Mouse (Mus musculus) neural tube, embryonic 12.5 days (tissue): Measurements from ENCODE around the gene Hoxc6. TPM values are rescaled to one million over a fixed set of nuclear protein-coding genes. Genes with fewer than 3 reads are reported as not detected.

Source experiments
- ATAC-seq: fragments of 200-750 bp; cut with Nextera tagmentation; 2 replicates; pipeline ENCODE4 v1.8.0; 2017; ENCODE audit warnings: low read depth, mild to moderate bottlenecking, moderate TSS enrichment, moderate library complexity; ENCODE audit not compliant: low FRiP score
- H3K27ac ChIP-seq: fragments of 300-500 bp; sonication (generic); 2 replicates; pipeline ENCODE4 v1.5.1; 2016
- H3K27me3 ChIP-seq: fragments of 300-500 bp; sonication (generic); replicated peaks from 2 replicates; pipeline ENCODE4 v1.6.1; 2016; ENCODE audit warnings: mild to moderate bottlenecking
- H3K36me3 ChIP-seq: fragments of 300-500 bp; sonication (generic); 2 replicates; pipeline ENCODE4 v1.6.1; 2016; ENCODE audit warnings: mild to moderate bottlenecking
- H3K4me1 ChIP-seq: fragments of 300-500 bp; sonication (generic); 2 replicates; pipeline ENCODE4 v1.6.1; 2016
- H3K4me2 ChIP-seq: fragments of 300-500 bp; sonication (generic); replicated peaks from 2 replicates; pipeline ENCODE4 v1.6.1; 2016; ENCODE audit warnings: mild to moderate bottlenecking
- H3K4me3 ChIP-seq: fragments of 300-500 bp; sonication (generic); 2 replicates; pipeline ENCODE4 v1.5.1; 2016
- H3K9ac ChIP-seq: fragments of 300-500 bp; sonication (generic); 2 replicates; pipeline ENCODE4 v1.6.1; 2016; ENCODE audit warnings: mild to moderate bottlenecking
- H3K9me3 ChIP-seq: fragments of 300-500 bp; sonication (generic); 2 replicates; pipeline ENCODE4 v1.6.1; 2016; ENCODE audit warnings: mild to moderate bottlenecking
- WGBS: fragments of 180-500 bp; shearing (Covaris S2); methylation state at CpG from one replicate; pipeline ENCODE4 v1.1.7; 2016; 5-methylcytosine and 5-hydroxymethylcytosine counted together
- polyA plus RNA-seq: library from polyadenylated mRNA; unstranded; fragments of >200 nt; fragmentation: Nextera tagmentation; extraction: Ambion mirVana; gene quantifications from 2 replicates; pipeline ENCODE4 v1.2.1, GENCODE M21; 2016

Hoxc6 gene
- 68.8 and 77.1 TPM in 2 replicates for polyA plus RNA-seq

GRCm38 (mm10) chr15:102997939-102998355 lies at the start of gene Hoxc6:
TSS of gene Hoxc6 (plus strand) at chr15:102998257.
- Histone ChIP-seq H3K4me2 (peak within 1 kb of the TSS; percentile 86), H3K27ac (peak within 1 kb of the TSS; percentile 91), H3K9ac (peak within 1 kb of the TSS; percentile 96), H3K9me3 (no peaks in the 10 kb centered on the region), H3K27me3 (peaks cover 8% of the 10 kb centered on the region; the same call in 1 of the 2 replicates), H3K36me3 (no peaks in the 10 kb centered on the region), H3K4me3 (peak within 1 kb of the TSS; percentile 76), H3K4me1 (peaks cover 49% of the 10 kb centered on the region)
- WGBS = under 1% methylated on average over 19 of the region's 19 CpGs
- peak; percentile 65 for ATAC-seq

GRCm38 (mm10) chr15:102948842-102949241 lies 49.2 kb upstream of the Hoxc6 start:
- H3K27ac ChIP-seq = peak overlapping the region; percentile 43; the same call in 1 of the 2 replicates
- peaks cover 98% of the 10 kb centered on the region for H3K27me3 ChIP-seq
- no peaks in the 10 kb centered on the region for H3K36me3 ChIP-seq
- peak overlapping the region; percentile 20 for H3K4me3 ChIP-seq
- peak overlapping the region; percentile 50 for H3K4me2 ChIP-seq
- H3K9ac ChIP-seq = peak overlapping the region; percentile 53
- WGBS = 13% methylated on average over 2 of the region's 2 CpGs
- no peak for ATAC-seq
- H3K9me3 ChIP-seq = no peaks in the 10 kb centered on the region
- H3K4me1 ChIP-seq = no peaks in the 10 kb centered on the region

- Histone ChIP-seq H3K27ac (no peak overlapping the region), H3K4me3 (peak overlapping the region; percentile 20), H3K9ac (peak overlapping the region; percentile 53), H3K36me3 (no peaks in the 10 kb centered on the region), H3K9me3 (no peaks in the 10 kb centered on the region), H3K4me2 (peak overlapping the region; percentile 50), H3K4me1 (no peaks in the 10 kb centered on the region), H3K27me3 (peaks cover 97% of the 10 kb centered on the region)
- under 1% methylated on average over 20 of the region's 20 CpGs for WGBS
- ATAC-seq = no peak
Measured at GRCm38 (mm10) chr15:102949696-102950095, 48.4 kb upstream of the Hoxc6 start.

GRCm38 (mm10) chr15:102950877-102951276 lies 47.2 kb upstream of the Hoxc6 start:
- H3K4me1 ChIP-seq = no peaks in the 10 kb centered on the region
- no peak for ATAC-seq
- H3K4me3 ChIP-seq = peak overlapping the region; percentile 21; the same call in 1 of the 2 replicates
- H3K9me3 ChIP-seq = no peaks in the 10 kb centered on the region
- H3K36me3 ChIP-seq = no peaks in the 10 kb centered on the region
- peak overlapping the region; percentile 50 for H3K4me2 ChIP-seq
- H3K9ac ChIP-seq = peak overlapping the region; percentile 53
- peaks cover 97% of the 10 kb centered on the region for H3K27me3 ChIP-seq
- WGBS = 6% methylated on average over 2 of the region's 2 CpGs
- H3K27ac ChIP-seq = peak overlapping the region; percentile 20

GRCm38 (mm10) chr15:102953561-102953960 lies 44.5 kb upstream of the Hoxc6 start:
- H3K9ac ChIP-seq = 0 out of 2 replicates have a peak overlapping the region, but pooled peaks have one; percentile 29
- peaks cover 95% of the 10 kb centered on the region for H3K27me3 ChIP-seq
- peak overlapping the region; percentile 14; the same call in 1 of the 2 replicates for H3K4me3 ChIP-seq
- no peak overlapping the region for H3K27ac ChIP-seq
- no peaks in the 10 kb centered on the region for H3K9me3 ChIP-seq
- no peak for ATAC-seq
- under 1% methylated on average over 6 of the region's 6 CpGs for WGBS
- no peaks in the 10 kb centered on the region for H3K36me3 ChIP-seq
- peak overlapping the region; percentile 50 for H3K4me2 ChIP-seq
- H3K4me1 ChIP-seq = no peaks in the 10 kb centered on the region

GRCm38 (mm10) chr15:102954192-102955006 lies 43.7 kb upstream of the Hoxc6 start, which contains the start of gene Hoxc11:
TSS of gene Hoxc11 (plus strand) at chr15:102954427.
- H3K9me3 ChIP-seq = no peaks in the 10 kb centered on the region
- peak within 1 kb of the TSS; percentile 45 for H3K4me3 ChIP-seq
- no peaks in the 10 kb centered on the region for H3K36me3 ChIP-seq
- WGBS = under 1% methylated on average over 57 of the region's 57 CpGs
- ATAC-seq = peak; percentile 54; the same call in 1 of the 2 replicates
- H3K9ac ChIP-seq = peak within 1 kb of the TSS; percentile 69
- H3K4me1 ChIP-seq = no peaks in the 10 kb centered on the region
- H3K4me2 ChIP-seq = peak within 1 kb of the TSS; percentile 50
- H3K27ac ChIP-seq = peak within 1 kb of the TSS; percentile 50
- H3K27me3 ChIP-seq = peaks cover 93% of the 10 kb centered on the region

GRCm38 (mm10) chr15:102955007-102955382 lies 43.1 kb upstream of the Hoxc6 start:
- Histone ChIP-seq H3K27me3 (peaks cover 93% of the 10 kb centered on the region), H3K9me3 (no peaks in the 10 kb centered on the region), H3K4me2 (peak overlapping the region; percentile 50), H3K9ac (peak overlapping the region; percentile 69), H3K36me3 (no peaks in the 10 kb centered on the region), H3K4me1 (no peaks in the 10 kb centered on the region), H3K27ac (peak overlapping the region; percentile 50), H3K4me3 (peak overlapping the region; percentile 45)
- no peak; the same call in 1 of the 2 replicates for ATAC-seq
- WGBS = under 1% methylated on average over 28 of the region's 28 CpGs

GRCm38 (mm10) chr15:102955833-102956640 lies 42.0 kb upstream of the Hoxc6 start:
- Histone ChIP-seq H3K9ac (peak overlapping the region; percentile 69), H3K4me2 (peak overlapping the region; percentile 50), H3K9me3 (no peaks in the 10 kb centered on the region), H3K27ac (no peak overlapping the region; the same call in 1 of the 2 replicates), H3K27me3 (peaks cover 92% of the 10 kb centered on the region), H3K36me3 (no peaks in the 10 kb centered on the region), H3K4me3 (peak overlapping the region; percentile 45), H3K4me1 (no peaks in the 10 kb centered on the region)
- no peak for ATAC-seq
- under 1% methylated on average over 39 of the region's 40 CpGs for WGBS

GRCm38 (mm10) chr15:102956906-102957305 lies 41.2 kb upstream of the Hoxc6 start:
- Histone ChIP-seq H3K4me3 (peak overlapping the region; percentile 45), H3K9ac (peak overlapping the region; percentile 69), H3K27ac (0 out of 2 replicates have a peak overlapping the region, but pooled peaks have one; percentile 10), H3K9me3 (no peaks in the 10 kb centered on the region), H3K4me2 (peak overlapping the region; percentile 50), H3K4me1 (no peaks in the 10 kb centered on the region), H3K36me3 (no peaks in the 10 kb centered on the region), H3K27me3 (peaks cover 92% of the 10 kb centered on the region)
- ATAC-seq = no peak
- 2% methylated on average over 12 of the region's 12 CpGs for WGBS

GRCm38 (mm10) chr15:102959663-102960191 lies 38.3 kb upstream of the Hoxc6 start:
- Histone ChIP-seq H3K9ac (peak overlapping the region; percentile 52), H3K9me3 (no peaks in the 10 kb centered on the region), H3K4me3 (peak overlapping the region; percentile 15), H3K36me3 (no peaks in the 10 kb centered on the region), H3K27ac (peak overlapping the region; percentile 33; the same call in 1 of the 2 replicates), H3K27me3 (peaks cover 88% of the 10 kb centered on the region), H3K4me1 (no peaks in the 10 kb centered on the region; the same call in 1 of the 2 replicates), H3K4me2 (peak overlapping the region; percentile 54)
- under 1% methylated on average over 13 of the region's 13 CpGs for WGBS
- no peak for ATAC-seq

- Histone ChIP-seq H3K9me3 (no peaks in the 10 kb centered on the region), H3K4me2 (peak overlapping the region; percentile 54), H3K9ac (peak overlapping the region; percentile 48), H3K36me3 (no peaks in the 10 kb centered on the region), H3K4me3 (peak overlapping the region; percentile 5), H3K4me1 (peaks cover 2% of the 10 kb centered on the region), H3K27me3 (peaks cover 88% of the 10 kb centered on the region), H3K27ac (peak overlapping the region; percentile 53; the same call in 1 of the 2 replicates)
- WGBS = 2% methylated on average over 6 of the region's 6 CpGs
- no peak for ATAC-seq
Measured at GRCm38 (mm10) chr15:102961728-102962127, 36.3 kb upstream of the Hoxc6 start.
